Mouse (Mus musculus): ENCODE results near the gene Dnhd1.

GRCm38 (mm10) chr7:105634272-105634920, 16.2 kb upstream of the Dnhd1 start:
- no peak for TF ChIP-seq TAL1 (IDR thresholded peaks at IDR 0.05; ENCODE audit: low read length)
- no peak for TF ChIP-seq GATA1 (IDR thresholded peaks at IDR 0.05; ENCODE audit: low read length)
